Mouse (Mus musculus) G1E (cell line): ENCODE results near the gene Lrrfip2. TPM values are rescaled to one million over a fixed set of nuclear protein-coding genes. Genes with fewer than 3 reads are reported as not detected.

Experiments
- ATAC-seq: 2 replicates; pipeline ENCODE4 v1.8.0; 2016; ENCODE audit warnings: mild to moderate bottlenecking; ENCODE audit not compliant: insufficient number of reproducible peaks, poor library complexity, low FRiP score, severe bottlenecking; ENCODE audit errors: extremely low read depth
- DNase-seq: peaks from one replicate; pipeline ENCODE4 v3.0.0; 2012; ENCODE audit warnings: low spot score
- H3K27me3 ChIP-seq: 2 replicates; pipeline ENCODE4 v1.6.1; 2012; ENCODE audit warnings: mild to moderate bottlenecking, low read length, inconsistent platforms; ENCODE audit not compliant: insufficient read depth
- H3K36me3 ChIP-seq: replicated peaks from 2 replicates; pipeline ENCODE3; 2012; ENCODE audit warnings: mild to moderate bottlenecking, inconsistent platforms
- H3K4me1 ChIP-seq: 2 replicates; pipeline ENCODE4 v1.6.1; 2012; ENCODE audit warnings: low read depth, low read length, inconsistent platforms, mixed read lengths; ENCODE audit not compliant: insufficient read depth
- H3K4me3 ChIP-seq: 2 replicates; pipeline ENCODE4 v1.5.1; 2012; ENCODE audit warnings: low read depth, mild to moderate bottlenecking, inconsistent platforms, low read length, moderate library complexity, mixed read lengths
- H3K9me3 ChIP-seq: replicated peaks from 2 replicates; pipeline ENCODE4 v1.6.1; 2012; ENCODE audit warnings: inconsistent platforms
- CTCF ChIP-seq: IDR thresholded peaks from 2 replicates; pipeline ENCODE4 v1.5.1; 2012; ENCODE audit warnings: low read depth, low read length, inconsistent platforms, mixed read lengths
- GATA1 ChIP-seq: IDR thresholded peaks from 2 replicates; pipeline ENCODE4 v1.6.1; 2012; ENCODE audit warnings: borderline replicate concordance, low read length, inconsistent platforms, mixed read lengths
- GATA2 ChIP-seq: IDR thresholded peaks from 2 replicates; pipeline ENCODE4 v1.6.1; 2012; ENCODE audit warnings: low read depth, low read length, inconsistent platforms, borderline replicate concordance
- POLR2AphosphoS5 ChIP-seq: IDR thresholded peaks from 2 replicates; pipeline ENCODE4 v1.6.1; 2012; ENCODE audit warnings: low read depth, low read length, inconsistent platforms; ENCODE audit not compliant: insufficient replicate concordance
- TAL1 ChIP-seq: conservative IDR thresholded peaks from 2 replicates; pipeline ENCODE4 v1.6.1; 2012; ENCODE audit warnings: low read depth, low read length, inconsistent platforms, mixed read lengths
- polyA plus RNA-seq: library from polyadenylated mRNA; stranded (reverse); fragments of >175 nt; gene quantifications from 2 replicates; pipeline ENCODE4 v1.2.3, GENCODE M21; 2012
- total RNA-seq, 2 experiments: library from RNA; stranded (forward) in 1 of 2; stranded (reverse) in 1 of 2; fragments of 200-1000 nt in 1 of 2; fragments of >200 nt in 1 of 2; fragmentation: Nextera tagmentation in 1 of 2; gene quantifications; 2 replicates each; pipeline ENCODE4 v1.2.3; 2014 to 2017

The Lrrfip2 gene
- total and polyA plus RNA-seq, 3 experiments, result 14.3 to 38.4 (median 28.4) TPM

DNA sequence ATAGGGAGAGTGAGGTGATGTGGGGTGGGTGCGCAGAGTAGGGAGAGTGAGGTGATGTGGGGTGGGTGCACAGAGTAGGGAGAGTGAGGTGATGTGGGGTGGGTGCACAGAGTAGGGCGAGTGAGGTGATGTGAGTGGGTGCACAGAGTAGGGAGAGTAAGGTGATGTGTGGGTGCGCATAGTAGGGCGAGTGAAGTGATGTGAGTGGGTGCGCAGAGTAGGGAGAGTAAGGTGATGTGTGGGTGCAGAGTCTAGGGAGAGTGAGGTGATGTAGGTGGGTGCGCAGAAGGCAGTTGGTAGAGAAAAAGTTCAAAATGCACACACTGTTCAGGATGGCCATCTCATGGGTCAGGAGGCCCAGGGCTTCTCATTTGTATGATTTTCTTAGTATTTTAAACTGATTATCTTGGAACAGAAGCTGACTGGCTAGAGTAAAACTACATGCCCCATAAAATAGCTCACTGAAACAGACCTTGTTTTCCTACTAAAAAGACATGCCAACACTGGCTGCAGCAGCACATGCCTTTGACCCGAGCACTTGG is 91.8 kb downstream of the Lrrfip2 start:
- Histone ChIP-seq H3K4me1 (peaks cover 4% of the 10 kb centered on the region; the same call in 1 of the 2 replicates), H3K4me3 (no peak overlapping the region), H3K36me3 (peaks cover 47% of the 10 kb centered on the region), H3K9me3 (no peaks in the 10 kb centered on the region), H3K27me3 (no peaks in the 10 kb centered on the region)
- no peak for ATAC-seq
- no peak for DNase-seq
- TF ChIP-seq GATA1 (no peak), CTCF (no peak), POLR2AphosphoS5 (no peak), GATA2 (no peak), TAL1 (no peak)

DNA sequence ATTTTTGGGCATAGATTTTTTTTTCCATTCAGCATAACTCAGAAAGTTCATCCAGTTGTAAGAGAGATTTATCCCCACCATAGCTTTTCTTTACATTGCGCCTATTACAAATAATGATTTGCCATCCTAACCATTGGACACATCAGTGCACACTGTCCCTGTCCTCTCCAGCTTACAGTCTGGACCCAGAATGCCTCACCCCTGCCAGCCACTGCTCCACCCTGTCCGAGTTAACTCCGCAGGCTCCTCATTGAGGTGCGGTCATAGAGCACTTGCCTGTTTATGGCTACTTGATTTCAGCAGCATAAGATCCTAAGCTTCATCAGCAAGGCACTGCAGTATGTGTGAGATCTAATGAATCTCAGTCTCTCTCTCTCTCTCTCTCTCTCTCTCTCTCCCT is 93.0 kb downstream of the Lrrfip2 start:
- Histone ChIP-seq H3K9me3 (no peaks in the 10 kb centered on the region), H3K4me1 (peaks cover 4% of the 10 kb centered on the region; the same call in 1 of the 2 replicates), H3K27me3 (no peaks in the 10 kb centered on the region), H3K36me3 (peaks cover 52% of the 10 kb centered on the region), H3K4me3 (no peak overlapping the region)
- DNase-seq (no peak), ATAC-seq (no peak)
- TF ChIP-seq TAL1, result no peak
- no peak for TF ChIP-seq CTCF
- TF ChIP-seq GATA2, result no peak
- no peak for TF ChIP-seq GATA1
- no peak for TF ChIP-seq POLR2AphosphoS5

DNA sequence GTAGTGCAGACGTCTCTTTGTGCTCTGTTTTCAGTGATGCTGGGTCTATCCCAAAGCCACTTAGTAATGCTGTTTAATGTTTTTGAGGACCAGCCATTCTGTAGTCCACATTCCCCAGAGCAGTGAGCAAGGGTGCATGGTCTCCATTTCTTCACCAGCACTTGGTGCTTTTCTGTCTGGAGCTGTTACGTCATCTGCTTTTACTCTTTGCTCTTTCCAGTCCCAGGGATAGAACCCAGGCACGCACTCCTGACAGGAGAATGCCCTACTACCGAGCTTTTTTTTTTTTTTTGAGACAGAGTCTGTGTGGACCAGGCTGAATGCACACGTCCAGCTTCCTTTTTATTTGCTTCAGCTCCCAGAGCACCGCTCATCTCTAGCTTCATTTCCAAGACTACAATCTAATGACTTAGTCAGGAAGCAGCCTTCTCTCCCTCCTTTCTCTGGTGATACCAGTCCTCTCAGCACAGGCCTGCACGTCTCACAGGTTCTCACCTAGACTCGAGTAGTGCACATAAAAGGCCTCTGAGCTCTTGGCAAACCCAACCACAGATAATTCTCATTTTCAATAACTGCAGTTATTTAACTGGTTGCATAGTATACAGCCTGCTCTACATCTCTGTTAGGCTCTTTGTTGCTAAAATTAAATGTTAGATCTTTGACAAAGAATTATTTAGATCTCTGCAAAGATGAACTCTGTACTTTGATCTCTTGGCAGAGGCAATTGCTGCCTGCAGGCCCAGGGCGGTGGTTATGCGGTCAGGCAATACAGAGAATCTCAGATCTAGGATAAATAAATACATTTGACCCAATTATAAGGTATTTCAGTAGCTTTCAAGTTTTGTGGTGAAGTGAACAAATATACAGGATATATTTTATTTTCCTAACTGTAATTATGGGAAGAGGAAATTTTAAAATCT is 94.0 kb downstream of the Lrrfip2 start:
- TF ChIP-seq TAL1 (no peak), GATA1 (no peak), CTCF (no peak), GATA2 (no peak), POLR2AphosphoS5 (no peak)
- no peak for DNase-seq
- peaks cover 4% of the 10 kb centered on the region; the same call in 1 of the 2 replicates for H3K4me1 ChIP-seq

DNA sequence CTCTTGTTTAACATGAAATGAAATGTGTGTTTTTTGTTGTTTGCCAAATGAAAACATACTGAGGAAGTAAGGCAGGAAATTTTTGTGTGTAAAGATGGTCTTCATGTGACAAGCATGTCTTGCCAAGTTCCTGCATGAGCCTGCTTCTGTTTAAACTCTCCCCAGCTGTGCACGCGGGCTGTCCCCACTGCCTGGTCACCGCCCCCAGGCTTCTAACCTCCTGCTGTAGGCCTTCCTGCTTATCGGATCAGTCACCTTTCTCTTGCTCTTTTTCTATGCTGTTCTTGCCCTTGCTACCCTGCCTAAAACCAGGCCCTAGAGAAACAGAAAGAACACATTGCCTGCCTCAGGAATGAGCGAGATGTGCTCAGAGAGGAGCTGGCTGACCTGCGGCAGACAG is 96.1 kb downstream of the Lrrfip2 start:
- Histone ChIP-seq H3K4me3 (no peak overlapping the region), H3K4me1 (peaks cover 4% of the 10 kb centered on the region; the same call in 1 of the 2 replicates), H3K9me3 (no peaks in the 10 kb centered on the region), H3K36me3 (peaks cover 52% of the 10 kb centered on the region), H3K27me3 (no peaks in the 10 kb centered on the region)
- DNase-seq (no peak), ATAC-seq (no peak)
- no peak for TF ChIP-seq TAL1
- TF ChIP-seq CTCF, result no peak
- TF ChIP-seq GATA2, result no peak
- TF ChIP-seq POLR2AphosphoS5, result no peak
- no peak for TF ChIP-seq GATA1

More for the DNA sequence above, 94.0 kb downstream of the Lrrfip2 start:
- no peak overlapping the region for H3K4me3 ChIP-seq
- no peaks in the 10 kb centered on the region for H3K27me3 ChIP-seq
- peaks cover 55% of the 10 kb centered on the region for H3K36me3 ChIP-seq
- no peaks in the 10 kb centered on the region for H3K9me3 ChIP-seq
- ATAC-seq, result no peak

DNA sequence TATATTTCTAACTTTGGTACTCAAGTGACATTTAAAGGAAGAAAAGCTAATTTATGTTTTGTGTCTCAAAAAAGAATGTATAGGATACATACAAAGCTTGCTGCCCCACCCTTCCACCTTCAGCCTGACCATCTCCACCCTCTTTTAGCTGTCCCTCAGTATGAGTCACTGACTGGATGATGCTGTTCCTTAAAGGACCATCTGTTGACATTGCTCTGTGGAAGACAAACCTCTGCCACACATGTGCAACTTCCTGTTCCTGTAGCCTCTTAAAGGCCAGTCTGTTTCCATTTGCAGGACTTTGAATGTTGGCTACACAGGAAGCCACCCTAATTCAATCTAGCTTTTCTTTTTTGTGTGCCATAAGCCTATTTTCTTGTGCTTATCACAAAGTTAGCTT is 99.0 kb downstream of the Lrrfip2 start:
- ATAC-seq (no peak), DNase-seq (no peak)
- Histone ChIP-seq H3K36me3 (peaks cover 66% of the 10 kb centered on the region), H3K27me3 (no peaks in the 10 kb centered on the region), H3K4me3 (no peak overlapping the region), H3K9me3 (no peaks in the 10 kb centered on the region), H3K4me1 (peaks cover 4% of the 10 kb centered on the region; the same call in 1 of the 2 replicates)
- TF ChIP-seq TAL1 (no peak), GATA1 (no peak), POLR2AphosphoS5 (no peak), GATA2 (no peak), CTCF (no peak)

DNA sequence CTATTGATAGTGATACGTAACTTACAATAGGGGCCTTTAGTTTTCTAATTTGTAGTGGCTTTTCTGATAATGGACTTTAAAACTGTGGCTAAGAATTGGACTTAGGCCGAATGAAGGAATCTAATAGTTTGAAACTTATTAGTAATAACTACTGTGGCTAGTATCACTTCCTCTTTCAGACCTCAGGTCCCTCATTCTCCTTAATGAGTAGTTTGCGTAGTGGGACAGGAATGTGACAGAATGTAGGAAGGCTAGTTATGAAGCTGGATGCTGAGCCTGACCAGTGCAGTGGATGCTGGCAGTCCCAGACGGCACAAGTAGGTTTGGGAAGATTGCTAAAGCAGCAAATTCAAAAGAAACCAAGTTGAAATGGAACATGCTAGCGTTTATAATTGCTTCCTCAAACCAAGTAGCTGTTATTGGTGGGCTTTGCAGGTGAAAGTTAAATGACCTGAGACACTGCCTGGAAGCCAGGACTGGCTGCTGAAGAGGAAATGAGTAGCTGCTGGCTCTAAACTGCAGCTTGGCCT is 103.2 kb downstream of the Lrrfip2 start:
- Histone ChIP-seq H3K4me1 (no peaks in the 10 kb centered on the region), H3K9me3 (no peaks in the 10 kb centered on the region), H3K36me3 (peaks cover 70% of the 10 kb centered on the region), H3K27me3 (no peaks in the 10 kb centered on the region), H3K4me3 (no peak overlapping the region)
- no peak for TF ChIP-seq GATA2
- TF ChIP-seq TAL1, result no peak
- no peak for TF ChIP-seq GATA1
- no peak for TF ChIP-seq CTCF
- no peak for TF ChIP-seq POLR2AphosphoS5
- DNase-seq (no peak), ATAC-seq (no peak)
